Mouse (Mus musculus) lung, adult 2 months (tissue): ENCODE data around the gene Parp11.

ENCODE experiments used
- CTCF ChIP-seq: fragments of 200-500 bp; IDR thresholded peaks from 2 replicates; pipeline ENCODE4 v1.5.1; 2011; ENCODE audit warnings: mild to moderate bottlenecking, low read length, control low read depth; ENCODE audit not compliant: insufficient read depth
- POLR2A ChIP-seq: fragments of 200-500 bp; IDR thresholded peaks from 2 replicates; pipeline ENCODE4 v1.6.1; 2011; ENCODE audit warnings: low read depth, mild to moderate bottlenecking, control low read depth, low read length, borderline replicate concordance; ENCODE audit errors: extremely low read depth

- no peak for TF ChIP-seq CTCF
- TF ChIP-seq POLR2A: no peak
These were observed 85.0 kb downstream of the Parp11 start for GRCm38 (mm10) chr6:127531412-127532205.
